Mouse (Mus musculus): Measurements from ENCODE around the gene Cmtm7.

- no peak for TF ChIP-seq CTCF (IDR thresholded peaks at IDR 0.05; ENCODE audit: extremely low read depth, insufficient read depth, insufficient read length, insufficient replicate concordance)
- no peak for TF ChIP-seq POLR2A (IDR thresholded peaks at IDR 0.05; ENCODE audit: low read depth, low read length)
Measured at GRCm38 (mm10) chr9:114789989-114790388, 8.3 kb upstream of the Cmtm7 start.
